Mouse (Mus musculus) lung, embryonic 14.5 days (tissue): ENCODE measurements around the gene Cry2. TPM values are rescaled to one million over a fixed set of nuclear protein-coding genes. Genes with fewer than 3 reads are reported as not detected.
A peak's percentile ranks its signal among the peaks of the same experiment; 100 is the strongest.

Source experiments
- ATAC-seq: fragments of 200-750 bp; cut with Nextera tagmentation; 2 replicates; pipeline ENCODE4 v1.8.0; 2017; ENCODE audit warnings: mild to moderate bottlenecking, moderate TSS enrichment, moderate library complexity; ENCODE audit not compliant: insufficient read depth
- DNase-seq: peaks from one replicate; pipeline ENCODE4 v3.0.0-alpha.2; 2015
- H3K27ac ChIP-seq: fragments of 300-500 bp; sonication (generic); 2 replicates; pipeline ENCODE4 v1.5.1; 2014; ENCODE audit warnings: low read depth, mild to moderate bottlenecking, moderate library complexity
- H3K27me3 ChIP-seq: fragments of 300-500 bp; sonication (generic); 2 replicates; pipeline ENCODE4 v1.6.1; 2014; ENCODE audit warnings: low read length, control low read depth; ENCODE audit not compliant: insufficient read depth
- H3K36me3 ChIP-seq: fragments of 300-500 bp; sonication (generic); 2 replicates; pipeline ENCODE4 v1.6.1; 2014; ENCODE audit warnings: control low read depth; ENCODE audit not compliant: insufficient read depth
- H3K4me1 ChIP-seq: fragments of 300-500 bp; sonication (generic); 2 replicates; pipeline ENCODE4 v1.6.1; 2014; ENCODE audit warnings: antibody characterized with exemption, control low read depth; ENCODE audit not compliant: insufficient read depth
- H3K4me2 ChIP-seq: fragments of 300-500 bp; sonication (generic); 2 replicates; pipeline ENCODE4 v1.6.1; 2014; ENCODE audit warnings: mild to moderate bottlenecking
- H3K4me3 ChIP-seq: fragments of 300-500 bp; sonication (generic); 2 replicates; pipeline ENCODE4 v1.5.1; 2014; ENCODE audit warnings: low read depth, low read length
- H3K9ac ChIP-seq: fragments of 300-500 bp; sonication (generic); 2 replicates; pipeline ENCODE4 v1.6.1; 2014
- H3K9me3 ChIP-seq: fragments of 300-500 bp; sonication (generic); 2 replicates; pipeline ENCODE4 v1.6.1; 2016; ENCODE audit warnings: low read depth, low read length, control low read depth
- CTCF ChIP-seq: IDR thresholded peaks from 2 replicates; pipeline ENCODE4 v1.5.1; 2016; ENCODE audit warnings: antibody characterized with exemption, low read depth
- WGBS: fragments of 180-500 bp; shearing (Covaris S2); extraction: QIAGEN DNeasy Blood & Tissue Kit; methylation state at CpG from one replicate; pipeline ENCODE4 v1.1.7; 2014; 5-methylcytosine and 5-hydroxymethylcytosine counted together
- polyA plus RNA-seq: library from polyadenylated mRNA; unstranded; fragments of >200 nt; fragmentation: Nextera tagmentation; extraction: Ambion mirVana; gene quantifications from 2 replicates; pipeline ENCODE4 v1.2.1, GENCODE M21; 2014

The Cry2 gene
- polyA plus RNA-seq, 1 experiment from 2014 or later: 22.0 TPM

DNA sequence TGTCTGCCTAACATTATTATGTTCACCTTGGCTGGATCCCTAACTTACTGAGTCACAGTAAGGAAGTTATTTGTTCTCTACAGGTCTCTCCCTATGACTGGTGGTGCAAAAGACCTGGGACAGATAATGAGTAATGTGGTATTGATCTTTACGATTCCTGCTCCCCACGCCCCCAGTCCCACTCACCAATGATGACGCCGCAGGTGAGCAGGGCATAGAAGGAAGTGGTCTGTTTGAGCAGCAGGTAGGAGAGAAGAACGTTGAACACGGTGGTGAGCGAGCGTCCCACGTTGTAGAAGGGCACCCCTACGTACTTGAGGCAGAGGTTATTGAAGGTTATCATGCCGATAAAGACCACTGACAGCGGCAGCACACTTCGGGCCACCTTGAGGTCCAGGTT lies 24.6 kb upstream of the Cry2 start:
- Histone ChIP-seq H3K27ac (no peak overlapping the region), H3K4me1 (peaks cover 5% of the 10 kb centered on the region; the same call in 1 of the 2 replicates), H3K4me2 (peak overlapping the region; percentile 90), H3K9ac (peak overlapping the region; percentile 69), H3K9me3 (no peaks in the 10 kb centered on the region), H3K27me3 (peaks cover 17% of the 10 kb centered on the region), H3K4me3 (peak overlapping the region; percentile 75), H3K36me3 (peaks cover 17% of the 10 kb centered on the region; the same call in 1 of the 2 replicates)
- no peak; the same call in 1 of the 2 replicates for ATAC-seq
- WGBS: 47% methylated on average over 13 of the region's 13 CpGs
- DNase-seq: no peak
- no peak for TF ChIP-seq CTCF

DNA sequence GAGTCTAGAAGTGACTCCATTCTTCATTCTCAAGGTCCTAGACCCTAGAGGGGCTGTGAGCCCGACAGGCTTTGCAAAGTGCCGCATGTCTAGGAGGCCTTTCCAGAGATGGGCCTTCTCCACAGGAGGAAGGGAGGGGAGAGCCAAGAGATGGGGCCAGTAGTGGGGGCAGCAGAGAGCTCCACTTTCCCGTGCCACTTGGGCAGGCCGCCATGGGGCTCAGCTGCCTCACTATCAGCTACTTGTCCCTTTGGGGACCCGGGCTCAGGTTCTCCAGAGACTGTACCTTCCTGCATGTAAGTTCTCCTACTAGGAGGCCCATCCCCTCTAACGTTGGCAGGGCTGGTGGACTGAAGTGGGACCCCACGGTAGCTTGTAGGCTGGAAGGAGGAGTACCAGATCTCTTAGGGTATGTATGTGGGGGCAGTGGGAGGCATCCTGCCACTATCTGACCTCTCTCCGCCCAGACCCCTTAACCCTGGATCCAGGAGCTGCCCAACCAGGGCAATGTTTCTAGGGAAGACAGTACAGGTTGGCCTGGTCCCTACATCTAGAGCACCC lies 23.2 kb upstream of the Cry2 start:
- no peak overlapping the region for H3K27ac ChIP-seq
- H3K9ac ChIP-seq: peak overlapping the region; percentile 28; the same call in 1 of the 2 replicates
- H3K4me1 ChIP-seq: peaks cover 5% of the 10 kb centered on the region; the same call in 1 of the 2 replicates
- no peak for DNase-seq
- H3K9me3 ChIP-seq: no peaks in the 10 kb centered on the region
- peaks cover 17% of the 10 kb centered on the region for H3K27me3 ChIP-seq
- peaks cover 24% of the 10 kb centered on the region; the same call in 1 of the 2 replicates for H3K36me3 ChIP-seq
- WGBS: 66% methylated on average over 8 of the region's 8 CpGs
- TF ChIP-seq CTCF: no peak
- no peak for ATAC-seq
- H3K4me3 ChIP-seq: no peak overlapping the region
- H3K4me2 ChIP-seq: peak overlapping the region; percentile 22; the same call in 1 of the 2 replicates

DNA sequence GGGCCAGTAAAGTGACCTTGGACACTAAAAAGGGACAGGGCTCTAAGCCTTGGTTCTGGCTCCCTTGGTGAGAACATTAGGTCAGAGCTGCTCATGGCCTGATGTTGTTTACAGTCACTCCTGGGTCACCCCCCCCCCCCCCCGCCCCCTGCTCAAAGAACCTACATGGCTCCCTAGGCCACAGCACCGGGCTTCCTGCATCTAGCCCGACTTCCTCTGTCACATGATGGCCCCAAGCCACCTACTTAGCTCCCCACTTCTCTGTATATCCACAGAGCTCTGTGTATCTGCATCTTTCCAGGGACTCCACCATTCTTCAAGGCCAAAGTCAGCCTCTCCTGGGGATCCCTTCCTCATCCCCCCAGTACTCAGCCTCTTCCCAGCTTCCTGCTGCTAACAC lies 21.9 kb upstream of the Cry2 start:
- DNase-seq (no peak), ATAC-seq (no peak)
- H3K36me3 ChIP-seq: peaks cover 24% of the 10 kb centered on the region; the same call in 1 of the 2 replicates
- no peak overlapping the region for H3K9ac ChIP-seq
- H3K4me1 ChIP-seq: peaks cover 5% of the 10 kb centered on the region; the same call in 1 of the 2 replicates
- H3K4me2 ChIP-seq: no peak overlapping the region
- no peak overlapping the region for H3K27ac ChIP-seq
- peaks cover 9% of the 10 kb centered on the region for H3K27me3 ChIP-seq
- 21% methylated on average over 3 of the region's 3 CpGs for WGBS
- H3K9me3 ChIP-seq: no peaks in the 10 kb centered on the region
- TF ChIP-seq CTCF: no peak
- H3K4me3 ChIP-seq: no peak overlapping the region

DNA sequence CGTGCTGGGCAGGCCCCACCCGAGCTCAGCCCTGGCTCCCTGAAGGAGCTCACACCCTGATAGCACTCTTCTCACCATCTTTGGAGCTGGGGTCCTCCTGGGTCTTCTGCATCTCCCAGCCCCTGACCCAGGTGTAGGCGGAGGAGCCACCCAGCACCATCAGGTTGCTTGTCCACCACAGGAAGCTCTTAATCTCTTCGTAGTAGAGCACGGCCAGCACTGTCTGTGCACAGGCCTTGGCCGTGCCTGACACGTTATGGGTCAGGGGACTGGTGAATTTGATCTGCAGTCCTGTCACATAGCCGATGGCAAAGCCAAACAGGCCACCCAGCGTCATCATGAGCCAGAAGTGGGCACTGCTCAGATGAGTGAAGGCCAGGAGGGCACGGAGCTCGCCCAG lies 20.3 kb upstream of the Cry2 start:
- Histone ChIP-seq H3K4me2 (no peak overlapping the region), H3K36me3 (peaks cover 24% of the 10 kb centered on the region; the same call in 1 of the 2 replicates), H3K9ac (no peak overlapping the region), H3K27me3 (no peaks in the 10 kb centered on the region), H3K4me1 (peaks cover 5% of the 10 kb centered on the region; the same call in 1 of the 2 replicates), H3K4me3 (no peak overlapping the region), H3K27ac (no peak overlapping the region), H3K9me3 (no peaks in the 10 kb centered on the region)
- ATAC-seq: no peak
- no peak for TF ChIP-seq CTCF
- DNase-seq: no peak
- 87% methylated on average over 11 of the region's 11 CpGs for WGBS

DNA sequence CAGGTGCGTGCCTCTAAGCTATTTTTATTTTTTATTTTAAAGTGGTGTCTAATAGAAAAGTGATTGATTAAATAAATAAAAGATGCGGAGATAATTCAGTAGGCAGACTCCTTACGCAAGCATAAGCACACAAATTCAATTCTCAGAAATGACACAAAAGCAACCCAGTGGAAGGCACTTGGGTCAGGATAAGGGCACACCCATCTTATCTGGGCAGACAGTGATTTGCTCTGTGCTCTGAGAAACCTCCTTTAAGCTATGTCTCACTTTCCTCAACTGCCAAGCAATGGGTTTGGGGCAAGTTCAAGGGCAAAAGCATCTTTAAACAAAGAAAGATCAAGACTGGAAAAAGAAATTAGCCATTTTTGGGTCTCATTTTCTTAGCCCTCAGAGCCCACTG lies 17.3 kb upstream of the Cry2 start:
- H3K4me2 ChIP-seq: no peak overlapping the region
- H3K27me3 ChIP-seq: no peaks in the 10 kb centered on the region
- H3K27ac ChIP-seq: no peak overlapping the region
- WGBS: 89% methylated on average over 3 of the region's 3 CpGs
- H3K9ac ChIP-seq: no peak overlapping the region
- ATAC-seq: no peak
- H3K36me3 ChIP-seq: peaks cover 24% of the 10 kb centered on the region; the same call in 1 of the 2 replicates
- H3K4me1 ChIP-seq: no peaks in the 10 kb centered on the region
- no peaks in the 10 kb centered on the region for H3K9me3 ChIP-seq
- H3K4me3 ChIP-seq: no peak overlapping the region
- DNase-seq: no peak
- TF ChIP-seq CTCF: no peak

DNA sequence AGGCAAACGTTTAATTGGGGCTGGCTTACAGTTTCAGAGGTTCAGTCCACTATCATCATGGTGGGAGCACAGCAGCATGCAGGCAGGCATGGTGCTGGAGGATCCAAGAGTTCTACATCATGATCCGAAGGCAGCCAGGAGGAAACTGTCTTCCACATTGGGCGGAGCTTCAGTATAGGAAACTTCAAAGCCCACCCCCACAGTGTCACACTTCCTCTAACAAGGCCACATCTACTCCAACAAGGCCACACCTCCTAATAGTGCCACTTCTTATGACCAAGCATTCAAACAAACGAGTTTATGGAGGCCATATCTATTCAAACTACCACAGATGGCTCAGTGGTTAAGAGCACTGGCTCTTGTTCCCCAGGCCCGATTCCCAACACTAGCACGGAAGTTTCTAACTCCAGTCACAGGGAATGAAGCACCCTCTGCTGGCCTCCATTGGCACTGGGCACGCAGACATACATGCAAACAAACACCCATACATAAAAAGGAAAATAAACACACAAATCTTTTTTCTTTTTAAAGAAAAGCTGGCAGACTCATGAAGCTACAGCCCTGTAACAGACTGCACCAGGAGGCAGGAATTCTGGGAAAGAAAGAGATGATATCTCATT lies 13.4 kb upstream of the Cry2 start:
- H3K9me3 ChIP-seq: no peaks in the 10 kb centered on the region
- no peaks in the 10 kb centered on the region for H3K36me3 ChIP-seq
- 64% methylated on average over 7 of the region's 7 CpGs for WGBS
- H3K9ac ChIP-seq: no peak overlapping the region
- H3K4me2 ChIP-seq: no peak overlapping the region
- ATAC-seq: no peak
- H3K27me3 ChIP-seq: no peaks in the 10 kb centered on the region
- TF ChIP-seq CTCF: peak; percentile 29; the same call in 1 of the 2 replicates
- no peak for DNase-seq
- H3K4me1 ChIP-seq: no peaks in the 10 kb centered on the region
- H3K27ac ChIP-seq: no peak overlapping the region
- no peak overlapping the region for H3K4me3 ChIP-seq

DNA sequence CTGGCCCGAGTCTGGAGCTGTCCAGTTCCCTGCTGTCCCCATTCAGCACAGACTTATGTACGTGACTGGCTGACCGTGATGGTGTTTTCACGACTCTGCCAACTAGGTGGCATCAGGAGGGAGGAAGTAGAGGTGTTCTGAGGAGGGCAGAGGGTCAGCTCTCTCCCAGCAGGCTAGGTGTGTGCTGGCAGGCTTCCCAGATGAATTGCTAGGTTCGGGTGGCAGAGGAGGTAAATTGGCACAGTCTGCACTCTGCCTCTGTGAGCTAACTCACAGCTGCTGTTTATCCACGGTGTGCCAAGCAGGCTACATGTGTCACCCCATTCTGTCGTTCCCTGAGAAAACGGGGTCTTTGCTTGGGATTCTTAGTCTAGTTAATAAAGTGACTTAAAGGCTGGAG lies 12.8 kb upstream of the Cry2 start:
- 73% methylated on average over 8 of the region's 8 CpGs for WGBS
- Histone ChIP-seq H3K36me3 (no peaks in the 10 kb centered on the region), H3K4me3 (no peak overlapping the region), H3K27me3 (no peaks in the 10 kb centered on the region), H3K9ac (no peak overlapping the region), H3K27ac (no peak overlapping the region), H3K4me1 (no peaks in the 10 kb centered on the region), H3K4me2 (no peak overlapping the region), H3K9me3 (no peaks in the 10 kb centered on the region)
- TF ChIP-seq CTCF: no peak
- DNase-seq (no peak), ATAC-seq (no peak)
